Mouse (Mus musculus): ENCODE results near the gene Wnt10a. TPM values are rescaled to one million over a fixed set of nuclear protein-coding genes. Genes with fewer than 3 reads are reported as not detected.
"Not testable (repeated sequence)": the region's sequence is repeated elsewhere in the genome, so short reads cannot be mapped to it uniquely, and the experiment has no call there.

Gene Wnt10a
- polyA plus RNA-seq, 2 experiments from 2014 or later, result 0.13 to 0.48 TPM

DNA sequence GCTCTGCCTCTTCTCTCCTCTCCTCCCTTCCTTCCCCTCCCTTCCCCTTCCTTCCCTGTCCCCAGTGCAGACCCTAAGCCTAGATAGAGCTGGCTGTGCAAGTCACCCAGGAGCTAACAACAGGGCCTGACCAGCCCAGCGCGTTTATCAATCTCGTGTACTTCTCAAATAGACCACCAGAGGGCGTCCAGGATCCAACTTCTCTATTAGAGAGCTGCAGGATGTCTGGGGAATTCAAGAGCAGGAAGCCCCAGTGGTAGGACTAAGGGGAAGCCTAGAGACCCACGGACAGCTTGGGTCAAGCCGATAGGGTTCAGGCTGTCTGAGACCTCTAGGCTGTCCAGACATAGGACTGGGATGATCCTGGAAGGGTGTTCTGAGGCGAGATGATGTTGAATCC is 3.5 kb upstream of the Wnt10a start:
- ATAC-seq, result peak; percentile 84

DNA sequence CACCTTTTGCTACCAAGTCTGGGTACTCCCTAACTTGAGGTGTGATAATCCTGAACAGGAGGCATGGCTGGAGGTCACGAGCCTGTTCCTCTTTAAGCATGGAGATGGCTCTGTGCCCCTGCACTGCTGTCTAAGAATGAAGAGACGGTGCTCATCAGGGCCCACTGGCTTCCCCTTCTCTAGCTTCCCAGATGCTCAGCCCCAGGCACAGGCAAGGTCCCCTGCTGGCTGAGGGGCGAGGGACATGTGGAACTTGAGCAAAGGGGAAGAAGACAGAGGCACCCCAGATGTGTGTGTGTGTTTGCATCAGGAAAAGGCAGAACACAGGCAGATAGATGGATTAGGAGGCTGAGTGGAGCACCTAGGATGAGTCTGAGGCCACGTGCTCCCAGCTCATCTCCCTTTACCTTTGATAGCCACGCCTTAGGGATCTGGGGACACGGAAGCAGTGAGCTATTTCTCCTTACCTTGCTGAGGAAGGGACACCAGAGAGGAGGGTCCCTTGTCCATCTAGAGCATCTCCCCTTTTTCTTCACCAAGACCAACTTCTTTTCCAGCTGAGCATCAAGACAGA is 2.6 kb upstream of the Wnt10a start:
- ATAC-seq, result no peak

DNA sequence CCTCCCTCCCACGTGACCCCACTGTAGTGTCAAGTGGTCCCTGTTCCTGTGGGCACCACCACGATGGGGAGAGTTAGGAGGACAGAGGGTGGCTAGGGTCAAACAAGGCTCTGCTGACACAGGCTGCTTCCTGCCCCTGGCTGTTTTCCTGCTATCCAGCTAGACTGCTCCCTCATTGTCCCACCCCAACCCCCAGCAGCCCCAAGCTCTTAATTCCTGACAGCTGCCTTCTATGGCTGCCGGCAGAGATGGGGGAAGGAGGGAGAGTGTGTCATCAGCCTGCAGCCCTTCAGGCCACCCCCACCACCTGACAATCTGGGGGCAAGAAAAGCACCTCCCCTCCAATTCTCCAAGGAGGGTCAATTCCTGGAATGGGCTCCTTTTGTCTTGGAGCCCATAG is 1.2 kb upstream of the Wnt10a start:
- no peak for ATAC-seq

DNA sequence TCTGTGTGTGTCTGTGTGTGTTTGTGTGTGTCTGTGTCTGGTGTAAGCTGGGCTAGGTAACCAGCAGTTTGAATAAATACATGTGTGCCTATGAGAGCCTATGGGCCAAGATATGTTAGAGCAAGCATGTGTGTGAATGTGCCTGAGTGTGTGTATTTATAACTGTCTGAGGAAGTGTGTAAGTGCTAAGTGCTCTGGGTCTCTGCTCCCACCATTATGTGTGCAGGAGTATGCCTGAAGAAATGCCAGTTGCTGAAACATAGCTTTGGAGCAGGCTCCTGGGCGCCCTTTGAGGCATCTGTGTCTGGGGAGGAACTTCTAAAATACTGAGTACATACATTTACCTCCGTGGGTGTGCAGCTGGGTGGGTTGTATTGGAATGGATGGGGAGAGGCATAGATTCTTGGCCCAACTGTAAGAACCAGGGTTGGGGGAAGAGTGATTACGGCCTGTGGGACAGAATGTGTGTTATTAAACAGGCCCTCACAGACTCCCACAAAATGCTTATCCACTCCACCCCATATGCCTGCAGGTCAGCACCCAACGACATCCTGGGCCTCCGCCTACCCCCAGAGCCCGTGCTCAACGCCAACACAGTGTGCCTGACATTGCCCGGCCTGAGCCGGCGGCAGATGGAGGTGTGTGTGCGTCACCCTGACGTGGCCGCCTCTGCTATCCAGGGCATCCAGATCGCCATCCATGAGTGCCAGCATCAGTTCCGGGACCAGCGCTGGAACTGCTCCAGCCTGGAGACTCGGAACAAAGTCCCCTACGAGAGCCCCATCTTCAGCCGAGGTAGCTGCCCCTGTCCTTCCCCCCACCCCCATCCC is 1.7 kb downstream of the Wnt10a start:
- ATAC-seq, result no peak

DNA sequence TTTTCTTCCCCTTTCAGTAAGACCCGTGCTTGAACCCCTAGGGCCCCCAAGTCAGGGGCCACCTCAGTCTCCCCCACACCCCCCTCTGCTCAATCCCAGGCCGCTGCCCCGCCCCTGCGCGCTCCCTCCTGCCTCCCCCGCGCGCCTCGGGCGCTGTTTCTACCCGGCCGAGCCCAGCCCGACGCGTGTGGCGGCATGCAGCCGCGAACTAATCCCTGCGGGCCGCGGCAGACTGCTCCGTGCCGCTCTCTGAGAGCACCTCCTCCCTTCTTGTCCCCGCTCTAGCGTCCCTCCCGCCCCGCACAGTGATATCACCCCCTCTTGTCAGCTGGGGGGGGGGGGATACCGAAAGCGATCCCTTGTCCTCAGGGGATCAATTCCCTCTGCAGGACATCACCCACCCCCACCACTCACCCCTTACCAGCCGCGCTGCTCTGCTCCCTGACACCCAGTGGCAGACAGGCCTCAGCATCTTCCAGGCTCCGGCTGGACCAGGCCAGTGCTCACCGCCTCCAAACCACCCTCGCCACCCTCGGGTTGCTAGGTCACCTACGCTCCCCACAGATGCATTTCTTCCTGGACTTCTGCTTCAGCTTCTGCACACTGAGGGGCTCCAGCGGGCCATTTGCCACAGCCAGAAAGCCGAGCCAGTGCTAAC is 3.3 kb downstream of the Wnt10a start:
- peak; percentile 11 for ATAC-seq

DNA sequence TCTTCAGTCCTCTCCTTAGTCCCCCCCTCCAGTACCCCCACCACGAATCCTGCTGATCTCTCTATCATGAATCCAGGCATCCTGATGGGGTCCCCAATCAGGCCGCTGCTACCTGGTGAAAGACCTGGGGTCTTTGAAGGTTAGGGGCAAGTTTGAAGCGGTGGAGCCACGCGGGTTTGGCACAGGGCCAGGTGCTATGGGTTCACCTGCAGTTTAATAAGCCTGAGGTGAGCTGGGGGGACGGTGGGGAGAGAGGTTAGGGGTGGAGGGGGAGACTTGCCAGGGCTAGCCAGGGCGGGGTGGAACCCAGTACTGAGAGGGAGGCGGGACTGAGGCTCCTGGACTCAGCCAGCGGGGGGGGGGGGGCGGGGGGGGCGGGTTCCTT is 3.8 kb downstream of the Wnt10a start:
- no peak for ATAC-seq

DNA sequence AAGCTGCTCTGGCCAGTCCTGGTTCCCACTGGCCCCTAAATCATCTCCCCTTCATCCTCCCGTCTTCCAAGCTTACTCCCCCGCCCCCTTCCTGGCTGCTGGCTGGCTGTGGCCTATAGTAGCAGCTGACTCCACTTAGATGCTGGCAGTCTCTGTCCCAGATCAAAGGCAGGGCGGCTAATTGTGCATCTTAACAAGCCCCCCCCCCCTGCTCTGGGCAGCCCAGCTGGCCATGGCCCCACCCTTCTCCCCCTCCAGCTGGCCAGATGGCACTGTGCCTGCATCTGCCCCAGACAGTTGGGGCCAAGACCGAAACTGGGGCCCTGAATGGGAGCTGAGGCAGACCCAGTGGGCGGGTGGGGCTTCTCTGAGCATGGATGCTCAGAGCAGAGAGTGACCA is 6.1 kb downstream of the Wnt10a start:
- ATAC-seq, result no peak

DNA sequence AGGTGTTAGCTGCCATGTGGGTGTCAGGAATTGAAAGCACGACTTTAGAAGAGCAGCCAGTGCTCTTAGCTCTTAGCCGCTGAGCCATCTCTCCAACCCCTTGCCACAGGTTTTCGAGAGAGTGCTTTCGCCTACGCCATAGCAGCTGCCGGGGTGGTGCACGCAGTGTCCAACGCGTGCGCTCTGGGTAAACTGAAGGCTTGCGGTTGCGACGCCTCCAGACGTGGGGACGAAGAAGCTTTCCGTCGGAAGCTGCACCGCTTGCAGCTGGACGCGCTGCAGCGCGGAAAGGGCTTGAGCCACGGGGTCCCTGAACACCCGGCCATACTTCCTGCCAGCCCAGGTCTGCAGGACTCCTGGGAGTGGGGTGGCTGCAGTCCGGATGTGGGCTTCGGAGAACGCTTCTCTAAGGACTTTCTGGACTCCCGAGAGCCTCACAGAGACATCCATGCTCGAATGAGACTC is 9.1 kb downstream of the Wnt10a start:
- ATAC-seq, result peak; percentile 6

DNA sequence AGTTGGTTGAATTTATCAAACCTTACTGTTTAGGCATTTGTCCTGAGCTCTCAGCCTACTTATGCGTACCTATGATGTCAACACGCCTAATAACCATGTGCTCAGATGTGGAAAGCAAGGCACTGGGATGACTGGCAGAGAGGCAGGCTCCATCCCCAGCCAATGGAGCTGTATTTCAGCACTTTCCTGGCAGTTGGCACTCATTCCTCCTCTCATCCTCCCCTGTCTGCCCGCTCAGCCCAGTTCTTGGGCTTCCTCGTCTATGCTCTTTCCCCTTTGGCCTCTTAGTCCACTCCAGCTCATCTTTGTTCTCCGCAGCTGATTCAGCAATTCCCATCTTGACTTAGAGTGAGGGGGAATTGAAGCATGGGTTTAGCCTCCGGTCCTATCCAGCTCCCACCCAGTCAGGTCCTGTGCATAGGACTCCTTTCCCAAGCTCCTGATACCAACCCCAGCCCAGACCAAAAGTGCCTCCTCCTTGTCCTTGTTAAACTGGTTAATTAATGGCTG is 10.4 kb downstream of the Wnt10a start:
- ATAC-seq, result no peak

DNA sequence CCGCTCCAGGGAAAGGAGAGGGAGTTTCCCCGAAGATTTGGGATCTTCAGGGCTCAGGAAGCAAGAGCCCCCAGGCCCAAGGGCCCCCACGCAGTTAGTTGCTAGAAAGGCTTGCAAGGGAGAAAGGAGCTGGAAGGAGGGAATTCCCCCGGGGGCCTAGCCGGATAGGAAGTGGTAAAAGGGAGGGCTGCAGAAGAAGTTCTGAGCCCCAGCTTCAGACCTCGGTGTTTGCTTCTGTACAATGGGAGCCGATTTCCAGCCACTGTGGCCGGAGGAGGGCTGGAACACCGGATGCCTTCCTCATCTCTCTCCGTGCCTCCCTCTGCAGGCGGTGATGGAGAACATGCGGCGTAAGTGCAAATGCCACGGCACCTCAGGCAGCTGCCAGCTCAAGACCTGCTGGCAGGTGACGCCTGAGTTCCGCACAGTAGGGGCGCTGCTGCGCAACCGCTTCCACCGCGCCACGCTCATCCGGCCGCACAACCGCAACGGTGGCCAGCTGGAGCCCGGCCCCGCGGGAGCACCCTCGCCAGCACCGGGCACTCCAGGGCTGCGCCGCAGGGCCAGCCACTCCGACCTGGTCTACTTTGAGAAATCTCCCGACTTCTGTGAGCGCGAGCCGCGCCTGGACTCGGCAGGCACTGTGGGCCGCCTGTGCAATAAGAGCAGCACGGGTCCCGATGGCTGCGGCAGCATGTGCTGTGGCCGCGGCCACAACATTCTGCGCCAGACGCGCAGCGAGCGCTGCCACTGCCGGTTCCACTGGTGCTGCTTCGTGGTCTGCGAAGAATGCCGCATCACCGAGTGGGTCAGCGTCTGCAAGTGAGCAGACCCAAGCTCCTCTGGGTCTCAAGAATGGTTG is 11.7 kb downstream of the Wnt10a start:
- ATAC-seq, result peak; percentile 74

DNA sequence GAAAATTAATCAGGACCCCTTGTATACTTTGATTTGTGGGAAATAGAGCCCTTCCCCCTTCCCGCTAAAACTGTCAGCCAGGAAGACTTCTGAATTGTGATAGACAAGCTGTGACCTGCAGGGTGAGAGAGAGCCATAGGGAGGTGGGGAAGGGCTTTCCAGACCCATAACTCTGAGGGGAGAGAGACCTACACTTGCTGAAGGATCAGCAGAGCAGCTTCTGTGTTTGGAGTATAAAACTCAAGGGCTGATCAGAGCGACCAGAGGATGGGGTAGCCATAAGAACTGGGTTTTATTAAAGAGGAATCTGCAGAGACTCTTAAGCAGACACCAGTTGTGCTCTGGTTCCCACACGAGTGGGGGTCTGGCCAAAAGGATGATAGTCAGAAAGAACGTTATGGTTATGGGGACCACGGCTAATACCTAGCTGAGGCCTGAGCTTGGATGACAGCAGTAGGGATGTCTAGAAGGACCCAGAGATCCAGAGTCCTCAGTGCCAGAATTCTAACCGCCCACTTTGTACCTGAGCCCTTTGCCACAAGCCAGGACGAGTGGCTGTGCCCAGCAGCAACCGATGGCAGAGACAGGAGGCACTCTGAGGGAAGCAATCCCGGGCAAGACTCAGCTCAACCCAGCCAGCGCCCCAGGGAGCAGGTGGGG is 13.0 kb downstream of the Wnt10a start:
- no peak for ATAC-seq

DNA sequence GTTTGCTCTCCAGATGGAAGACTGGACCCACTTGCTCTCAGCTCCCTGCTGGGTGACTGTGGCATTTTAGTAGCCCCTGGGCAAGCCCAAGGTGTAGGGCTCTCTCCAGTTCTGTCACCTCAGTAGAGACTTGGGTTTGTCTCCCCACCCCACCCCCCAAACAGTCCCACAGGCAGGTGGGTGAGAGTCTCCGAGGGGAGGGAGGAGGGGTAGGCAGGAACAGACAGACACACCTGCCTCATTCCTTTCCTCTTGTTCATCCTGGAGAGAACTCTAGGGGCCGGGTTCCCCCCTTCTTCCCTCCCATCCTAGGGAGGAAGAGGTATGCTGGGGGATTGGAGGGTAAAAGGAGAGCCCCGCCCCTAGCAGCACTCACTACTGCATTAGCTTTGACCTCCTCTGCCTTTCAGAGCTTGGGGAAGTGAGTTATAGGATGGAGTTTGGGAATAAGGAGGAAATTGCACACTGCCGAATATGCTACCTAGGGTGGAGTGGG is 14.1 kb downstream of the Wnt10a start:
- no peak for ATAC-seq

DNA sequence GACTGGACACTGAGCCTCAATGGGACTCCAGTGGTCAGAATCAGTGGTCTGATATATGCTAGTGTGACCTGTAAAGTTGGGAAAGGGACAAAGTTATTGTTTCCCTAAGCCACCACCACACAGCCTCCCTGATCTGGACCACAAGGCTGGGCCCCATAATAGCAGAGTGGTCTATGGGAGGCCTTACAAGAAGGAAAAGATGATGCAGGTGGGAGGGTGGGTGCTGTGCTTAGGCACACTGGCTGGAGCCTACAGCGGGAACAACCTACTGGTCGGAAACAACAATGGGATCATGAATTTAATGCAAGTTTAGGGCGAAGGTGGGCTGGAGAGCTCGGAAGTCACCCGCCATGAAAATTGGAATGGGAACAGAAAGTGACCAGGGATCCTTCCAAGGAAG is 14.5 kb downstream of the Wnt10a start:
- ATAC-seq, result no peak

DNA sequence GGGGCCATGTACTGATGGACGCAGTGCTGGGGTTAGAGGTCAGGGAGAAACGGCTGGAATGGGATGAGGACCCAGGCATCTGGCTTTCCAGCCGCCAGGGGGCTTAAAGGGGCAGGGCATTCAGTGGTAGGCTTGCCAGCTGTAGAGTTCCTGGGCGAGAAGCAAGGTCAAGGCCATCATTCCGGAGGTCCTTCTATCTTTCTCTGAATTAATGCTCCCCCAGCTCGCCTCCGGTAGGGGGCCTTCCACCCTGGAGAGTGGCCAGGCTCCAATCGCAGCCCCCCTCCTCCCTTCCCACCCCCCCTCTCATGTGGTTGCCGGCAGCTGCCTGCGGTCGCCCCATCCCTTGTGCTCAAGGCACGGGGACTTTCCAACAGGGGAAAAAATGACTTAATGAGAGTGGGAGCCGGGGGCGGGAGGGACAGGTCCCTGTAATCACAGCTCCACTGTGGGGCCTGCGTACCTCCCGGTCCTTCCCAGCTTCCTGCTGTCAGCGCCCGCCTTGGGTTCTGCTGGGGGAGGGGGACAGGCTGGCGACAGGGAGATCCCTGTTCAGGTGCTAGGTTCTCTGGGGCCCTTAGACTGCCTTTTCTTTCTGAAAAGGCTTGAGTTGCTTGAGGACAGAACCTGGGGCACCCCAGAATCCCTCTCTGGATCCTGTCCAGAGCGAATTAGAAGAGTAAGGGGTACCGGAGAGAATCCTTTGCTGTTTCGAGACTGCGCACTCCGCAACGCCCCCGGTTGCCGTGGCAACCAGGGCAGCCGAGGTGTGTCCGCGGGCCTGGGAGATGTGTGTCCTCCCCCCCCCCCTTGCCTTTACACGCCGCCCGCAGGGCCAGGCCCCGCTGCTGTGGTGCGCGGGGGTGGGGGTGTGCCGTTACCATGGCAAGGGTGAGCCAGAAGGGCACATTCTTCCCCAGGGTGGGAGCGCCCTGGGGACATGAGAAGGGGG is 15.3 kb downstream of the Wnt10a start:
- peak; percentile 53 for ATAC-seq

DNA sequence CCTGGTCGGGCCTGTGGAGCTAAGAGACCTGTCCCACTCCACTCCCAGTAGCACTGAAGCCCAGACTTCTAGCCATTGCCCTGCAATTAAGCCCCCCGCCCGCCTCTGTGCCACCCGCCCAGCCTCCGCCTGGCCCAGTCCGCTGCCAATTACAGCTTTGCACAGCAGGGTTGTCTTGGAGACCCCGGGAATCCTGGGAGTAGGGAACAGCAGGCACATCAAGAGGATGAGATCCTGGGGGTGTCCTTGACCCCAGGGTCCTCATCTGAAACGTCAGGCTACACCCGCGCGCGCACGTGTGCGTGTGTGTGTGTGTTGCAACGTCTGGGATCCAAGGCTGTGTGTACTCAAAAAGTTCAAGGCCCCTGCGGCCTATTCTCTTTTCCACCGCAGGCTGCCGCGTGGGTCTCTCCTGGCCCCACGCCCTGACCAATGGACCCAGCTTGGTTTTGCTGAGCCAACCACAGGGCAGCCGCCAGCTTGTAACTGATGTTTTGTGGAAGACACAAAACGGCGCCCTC is 16.3 kb downstream of the Wnt10a start:
- ATAC-seq, result no peak

DNA sequence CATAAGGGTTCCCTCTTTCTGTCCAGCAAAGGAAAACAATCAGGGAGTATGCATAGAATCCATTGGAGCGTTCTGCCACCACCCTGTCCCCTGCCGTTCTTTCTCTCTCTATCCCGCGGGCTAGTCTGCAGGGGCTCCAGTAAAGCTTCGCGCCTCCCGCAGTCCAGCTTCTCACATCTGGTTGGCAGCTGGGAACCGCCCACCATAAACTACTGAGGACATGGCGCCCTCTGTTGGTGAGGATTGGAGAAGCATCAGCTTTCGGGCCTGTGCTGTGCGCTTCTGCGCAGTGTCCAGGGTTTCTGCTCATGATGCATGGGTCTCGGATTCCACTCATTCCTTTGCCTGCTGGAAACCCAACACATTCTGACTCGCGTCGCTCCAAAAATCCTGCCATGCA is 16.8 kb downstream of the Wnt10a start:
- ATAC-seq, result peak; percentile 66

DNA sequence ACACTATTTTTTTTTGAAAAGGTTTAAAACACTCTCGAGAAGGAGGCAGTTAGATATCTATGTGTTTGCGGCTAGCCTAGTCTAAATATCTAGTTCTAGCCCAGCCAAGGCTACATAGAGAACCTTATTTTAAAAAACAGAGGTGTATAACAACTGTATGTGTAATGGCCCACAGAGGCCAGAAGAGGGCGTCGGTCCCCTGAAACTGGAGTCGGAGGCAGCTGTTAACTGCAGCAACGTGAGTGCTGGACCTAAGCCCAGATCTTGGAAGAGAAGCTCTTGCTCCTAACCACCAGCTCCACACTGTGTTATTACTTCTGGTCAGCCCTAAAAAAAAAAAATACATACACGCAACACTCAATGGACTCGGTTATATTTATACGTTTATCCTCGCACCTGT is 17.7 kb downstream of the Wnt10a start:
- no peak for ATAC-seq

DNA sequence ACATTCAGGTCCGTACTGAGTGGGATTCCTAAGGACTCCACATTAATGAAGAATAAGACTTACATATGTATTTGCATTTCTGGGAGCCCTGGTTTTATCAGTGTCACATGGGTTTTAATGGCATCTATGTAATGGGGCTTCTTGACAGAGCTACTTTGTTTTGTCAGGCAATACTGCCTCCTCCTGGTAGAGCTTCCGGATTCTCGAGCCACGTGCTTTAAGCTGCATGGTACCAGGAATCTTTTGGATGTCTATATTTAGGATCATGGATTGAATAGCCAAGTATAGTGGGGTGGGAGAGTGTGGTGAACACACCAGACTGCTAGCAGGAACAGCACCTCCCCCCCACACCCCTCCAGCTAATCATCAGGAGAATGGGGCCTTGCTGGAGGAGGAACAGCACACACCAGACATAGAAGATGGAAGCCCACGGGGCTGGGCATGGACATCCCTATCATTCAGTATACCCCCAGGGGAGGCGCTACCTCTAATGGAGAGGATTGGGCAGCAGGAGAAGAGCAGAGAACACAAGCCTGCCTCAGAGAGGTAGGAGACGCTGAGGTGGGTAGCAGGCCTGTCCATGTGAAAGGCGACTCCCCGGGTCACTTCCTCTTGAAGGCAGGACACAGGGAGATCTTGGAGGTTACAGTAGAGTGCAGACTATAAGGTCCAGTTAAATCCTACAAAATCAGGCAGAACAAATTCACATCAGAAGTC is 23.8 kb downstream of the Wnt10a start:
- no peak for ATAC-seq

DNA sequence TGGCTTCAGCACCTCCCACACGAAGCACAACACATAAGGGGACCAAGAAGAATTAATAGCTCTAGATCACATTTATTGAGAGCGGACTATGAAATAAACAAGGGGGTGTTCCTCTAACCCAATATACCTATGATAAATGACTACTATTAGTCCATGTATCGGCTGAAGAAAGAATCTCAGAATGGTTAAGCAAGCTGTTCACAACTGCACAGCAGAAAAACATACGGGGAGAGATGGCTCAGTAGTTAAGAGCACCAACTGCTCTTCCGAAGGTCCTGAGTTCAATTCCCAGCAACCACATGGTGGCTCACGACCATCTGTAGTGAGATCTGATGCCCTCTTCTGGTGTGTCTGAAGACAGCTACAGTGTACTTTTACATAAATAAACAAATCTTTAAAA is 24.6 kb downstream of the Wnt10a start:
- ATAC-seq, result not testable (repeated sequence)
